Mouse (Mus musculus): ENCODE results near the gene Kif6. TPM values are rescaled to one million over a fixed set of nuclear protein-coding genes. Genes with fewer than 3 reads are reported as not detected.

Gene Kif6
- polyA plus RNA-seq, 1 experiment from 2014 or later = 3.1 TPM

- H3K9ac ChIP-seq (ENCODE audit: low read length) = no peak overlapping the region
- 92% methylated on average over 10 of the region's 10 CpGs for WGBS
- H3K9me3 ChIP-seq (ENCODE audit: control insufficient read depth, low read length) = no peaks in the 10 kb centered on the region
- DNase-seq (ENCODE audit: low spot score) = no peak
- H3K27ac ChIP-seq (ENCODE audit: low read depth, low read length) = no peak overlapping the region
- H3K4me1 ChIP-seq (replicated peaks; ENCODE audit: control insufficient read depth, insufficient read depth, low read length) = no peaks in the 10 kb centered on the region
- H3K4me2 ChIP-seq (ENCODE audit: low read depth, low read length, severe bottlenecking) = no peak overlapping the region
- no peaks in the 10 kb centered on the region for H3K36me3 ChIP-seq (ENCODE audit: control insufficient read depth, insufficient read depth, low read length)
- ATAC-seq (replicated peaks; ENCODE audit: low FRiP score) = no peak
- no peaks in the 10 kb centered on the region for H3K27me3 ChIP-seq (ENCODE audit: control insufficient read depth, insufficient read depth, low read length)
- no peak overlapping the region for H3K4me3 ChIP-seq (ENCODE audit: low read depth, low read length)
These were observed 177.3 kb downstream of the Kif6 start for GRCm38 (mm10) chr17:49792217-49792743.

DNA sequence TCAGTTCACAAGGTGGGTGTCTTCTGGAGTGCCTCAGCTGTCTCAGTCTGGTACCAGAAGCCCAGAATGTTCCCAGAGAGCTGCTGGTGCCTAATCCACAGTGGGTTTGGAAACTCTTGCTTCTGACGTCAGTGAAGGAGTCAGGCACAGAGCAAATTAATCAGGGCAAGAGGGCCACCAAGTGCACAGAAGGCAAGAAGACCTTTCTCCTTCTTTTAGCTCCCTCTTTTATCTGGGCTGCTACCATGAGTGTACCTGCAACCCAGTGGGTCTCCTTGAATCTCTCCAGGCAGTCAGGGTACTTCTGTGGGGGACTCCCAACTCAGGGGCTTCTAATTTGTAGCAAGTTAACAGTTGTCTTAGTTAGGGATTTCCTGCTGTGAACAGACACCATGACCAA lies 178.0 kb downstream of the Kif6 start:
- H3K27me3 ChIP-seq (ENCODE audit: control insufficient read depth, insufficient read depth, low read length) = no peaks in the 10 kb centered on the region
- 87% methylated on average over 1 of the region's 1 CpGs for WGBS
- H3K9ac ChIP-seq (ENCODE audit: low read length) = no peak overlapping the region
- no peak overlapping the region for H3K4me2 ChIP-seq (ENCODE audit: low read depth, low read length, severe bottlenecking)
- no peaks in the 10 kb centered on the region for H3K9me3 ChIP-seq (ENCODE audit: control insufficient read depth, low read length)
- H3K36me3 ChIP-seq (ENCODE audit: control insufficient read depth, insufficient read depth, low read length) = no peaks in the 10 kb centered on the region
- no peak overlapping the region for H3K27ac ChIP-seq (ENCODE audit: low read depth, low read length)
- H3K4me1 ChIP-seq (replicated peaks; ENCODE audit: control insufficient read depth, insufficient read depth, low read length) = no peaks in the 10 kb centered on the region
- DNase-seq (ENCODE audit: low spot score) (no peak), ATAC-seq (replicated peaks; ENCODE audit: low FRiP score) (no peak)
- H3K4me3 ChIP-seq (ENCODE audit: low read depth, low read length) = no peak overlapping the region

DNA sequence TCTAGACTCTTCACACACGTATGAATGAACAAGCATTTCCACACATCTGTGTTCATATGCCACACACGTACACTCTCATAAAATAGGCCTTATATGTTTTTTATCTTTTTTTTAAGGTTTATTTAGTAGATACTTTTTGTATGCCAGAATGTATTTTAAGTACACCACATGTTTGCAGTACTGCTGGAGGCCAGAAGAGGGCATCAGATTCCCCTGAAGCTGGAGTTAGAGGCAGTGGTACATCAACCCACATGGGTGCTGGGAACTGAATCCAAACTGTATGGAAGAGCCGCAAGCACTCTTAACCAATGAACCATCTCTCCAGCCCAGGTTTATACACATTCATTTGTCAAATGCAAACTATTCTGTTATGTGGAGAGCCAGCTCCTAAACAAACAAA lies 179.0 kb downstream of the Kif6 start:
- Histone ChIP-seq H3K9me3 (ENCODE audit: control insufficient read depth, low read length) (no peaks in the 10 kb centered on the region), H3K9ac (ENCODE audit: low read length) (no peak overlapping the region), H3K4me3 (ENCODE audit: low read depth, low read length) (no peak overlapping the region), H3K36me3 (ENCODE audit: control insufficient read depth, insufficient read depth, low read length) (no peaks in the 10 kb centered on the region), H3K4me2 (ENCODE audit: low read depth, low read length, severe bottlenecking) (no peak overlapping the region), H3K27me3 (ENCODE audit: control insufficient read depth, insufficient read depth, low read length) (no peaks in the 10 kb centered on the region), H3K27ac (ENCODE audit: low read depth, low read length) (no peak overlapping the region), H3K4me1 (replicated peaks; ENCODE audit: control insufficient read depth, insufficient read depth, low read length) (no peaks in the 10 kb centered on the region)
- no peak for ATAC-seq (replicated peaks; ENCODE audit: low FRiP score)
- WGBS = 94% methylated on average over 3 of the region's 3 CpGs
- no peak for DNase-seq (ENCODE audit: low spot score)

DNA sequence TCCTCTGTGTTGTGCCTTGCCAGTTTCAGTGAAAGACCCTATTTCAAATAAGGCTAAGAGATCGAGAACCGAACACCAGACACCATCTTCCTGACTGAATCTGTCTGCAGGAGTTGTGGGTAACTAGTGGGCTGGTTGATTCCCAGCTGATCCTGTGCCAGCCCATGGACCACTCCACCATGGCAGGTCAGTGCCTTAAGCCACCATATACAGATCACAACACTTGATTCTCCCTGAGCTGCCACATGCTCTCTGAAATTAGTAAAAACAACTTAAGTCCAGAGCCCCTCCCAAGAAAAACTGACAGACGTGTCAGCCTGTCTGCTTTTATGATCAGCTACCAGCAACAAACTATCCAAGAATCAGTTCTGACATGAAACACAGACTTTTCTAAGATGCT lies 180.3 kb downstream of the Kif6 start:
- H3K9ac ChIP-seq (ENCODE audit: low read length) = no peak overlapping the region
- H3K36me3 ChIP-seq (ENCODE audit: control insufficient read depth, insufficient read depth, low read length) = no peaks in the 10 kb centered on the region
- H3K4me2 ChIP-seq (ENCODE audit: low read depth, low read length, severe bottlenecking) = no peak overlapping the region
- no peaks in the 10 kb centered on the region for H3K9me3 ChIP-seq (ENCODE audit: control insufficient read depth, low read length)
- no peak overlapping the region for H3K4me3 ChIP-seq (ENCODE audit: low read depth, low read length)
- H3K27me3 ChIP-seq (ENCODE audit: control insufficient read depth, insufficient read depth, low read length) = no peaks in the 10 kb centered on the region
- H3K27ac ChIP-seq (ENCODE audit: low read depth, low read length) = no peak overlapping the region
- WGBS = 88% methylated on average over 3 of the region's 3 CpGs
- DNase-seq (ENCODE audit: low spot score) (no peak), ATAC-seq (replicated peaks; ENCODE audit: low FRiP score) (no peak)
- H3K4me1 ChIP-seq (replicated peaks; ENCODE audit: control insufficient read depth, insufficient read depth, low read length) = no peaks in the 10 kb centered on the region

GRCm38 (mm10) chr17:49796116-49796515 lies 181.2 kb downstream of the Kif6 start:
- Histone ChIP-seq H3K4me2 (ENCODE audit: low read depth, low read length, severe bottlenecking) (no peak overlapping the region), H3K36me3 (ENCODE audit: control insufficient read depth, insufficient read depth, low read length) (no peaks in the 10 kb centered on the region), H3K9me3 (ENCODE audit: control insufficient read depth, low read length) (no peaks in the 10 kb centered on the region), H3K4me1 (replicated peaks; ENCODE audit: control insufficient read depth, insufficient read depth, low read length) (no peaks in the 10 kb centered on the region), H3K27ac (ENCODE audit: low read depth, low read length) (no peak overlapping the region), H3K27me3 (ENCODE audit: control insufficient read depth, insufficient read depth, low read length) (no peaks in the 10 kb centered on the region), H3K4me3 (ENCODE audit: low read depth, low read length) (no peak overlapping the region), H3K9ac (ENCODE audit: low read length) (no peak overlapping the region)
- DNase-seq (ENCODE audit: low spot score) (no peak), ATAC-seq (replicated peaks; ENCODE audit: low FRiP score) (no peak)
- WGBS = 79% methylated on average over 3 of the region's 3 CpGs

DNA sequence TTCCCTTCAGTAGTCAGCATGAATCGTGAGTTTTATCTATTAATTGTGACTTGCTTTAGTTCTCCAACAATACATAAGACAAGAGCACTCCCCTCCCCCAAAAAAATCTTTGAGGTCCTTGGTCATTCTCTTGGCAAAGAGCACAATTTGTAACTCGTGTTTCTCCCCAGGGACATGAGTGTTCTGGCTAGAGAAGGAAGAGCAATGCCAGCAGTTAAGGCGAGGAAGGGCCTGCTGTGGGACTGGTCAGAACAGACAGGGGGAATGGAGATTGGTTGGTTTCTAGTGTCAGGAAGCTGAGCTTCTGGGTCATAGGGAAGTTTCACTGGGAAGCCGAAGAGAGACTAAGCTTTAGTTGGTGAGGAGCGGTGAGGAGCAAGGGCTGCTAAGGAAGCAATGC lies 184.2 kb downstream of the Kif6 start:
- no peaks in the 10 kb centered on the region for H3K27me3 ChIP-seq (ENCODE audit: control insufficient read depth, insufficient read depth, low read length)
- no peaks in the 10 kb centered on the region for H3K36me3 ChIP-seq (ENCODE audit: control insufficient read depth, insufficient read depth, low read length)
- ATAC-seq (replicated peaks; ENCODE audit: low FRiP score) (no peak), DNase-seq (ENCODE audit: low spot score) (no peak)
- 88% methylated on average over 5 of the region's 5 CpGs for WGBS
- no peak overlapping the region for H3K9ac ChIP-seq (ENCODE audit: low read length)
- no peak overlapping the region for H3K27ac ChIP-seq (ENCODE audit: low read depth, low read length)
- no peak overlapping the region for H3K4me3 ChIP-seq (ENCODE audit: low read depth, low read length)
- no peaks in the 10 kb centered on the region for H3K4me1 ChIP-seq (replicated peaks; ENCODE audit: control insufficient read depth, insufficient read depth, low read length)
- no peaks in the 10 kb centered on the region for H3K9me3 ChIP-seq (ENCODE audit: control insufficient read depth, low read length)
- H3K4me2 ChIP-seq (ENCODE audit: low read depth, low read length, severe bottlenecking) = no peak overlapping the region

- Histone ChIP-seq H3K4me2 (ENCODE audit: low read depth, low read length, severe bottlenecking) (no peak overlapping the region), H3K4me1 (replicated peaks; ENCODE audit: control insufficient read depth, insufficient read depth, low read length) (no peaks in the 10 kb centered on the region), H3K27me3 (ENCODE audit: control insufficient read depth, insufficient read depth, low read length) (no peaks in the 10 kb centered on the region), H3K36me3 (ENCODE audit: control insufficient read depth, insufficient read depth, low read length) (no peaks in the 10 kb centered on the region), H3K27ac (ENCODE audit: low read depth, low read length) (no peak overlapping the region), H3K9me3 (ENCODE audit: control insufficient read depth, low read length) (no peaks in the 10 kb centered on the region), H3K9ac (ENCODE audit: low read length) (no peak overlapping the region), H3K4me3 (ENCODE audit: low read depth, low read length) (no peak overlapping the region)
- WGBS = 51% methylated on average over 2 of the region's 2 CpGs
- no peak for DNase-seq (ENCODE audit: low spot score)
- no peak for ATAC-seq (replicated peaks; ENCODE audit: low FRiP score)
These were observed 185.2 kb downstream of the Kif6 start for GRCm38 (mm10) chr17:49800157-49800556.

DNA sequence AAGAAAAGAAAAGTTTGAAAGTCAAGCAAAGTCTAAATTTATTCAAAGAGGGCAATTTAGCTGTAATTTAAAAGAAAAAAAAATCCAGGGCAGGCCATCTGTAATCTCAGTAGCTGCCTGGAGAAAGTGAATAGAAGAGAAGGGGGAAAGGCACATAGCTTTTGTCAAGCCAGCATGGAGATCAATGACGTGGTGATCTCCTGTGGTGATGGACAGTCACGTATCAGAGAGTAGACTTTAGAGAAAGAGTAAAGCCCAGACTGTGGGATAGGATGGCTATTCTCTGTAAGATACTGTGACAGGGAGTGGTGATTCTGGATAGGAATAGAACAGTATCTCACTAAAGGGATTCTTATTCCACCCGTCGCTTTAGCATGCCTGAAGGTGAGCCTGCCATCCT lies 192.5 kb downstream of the Kif6 start:
- WGBS = 62% methylated on average over 4 of the region's 4 CpGs
- no peak overlapping the region for H3K4me3 ChIP-seq (ENCODE audit: low read depth, low read length)
- H3K4me2 ChIP-seq (ENCODE audit: low read depth, low read length, severe bottlenecking) = no peak overlapping the region
- H3K9me3 ChIP-seq (ENCODE audit: control insufficient read depth, low read length) = no peaks in the 10 kb centered on the region
- H3K27ac ChIP-seq (ENCODE audit: low read depth, low read length) = no peak overlapping the region
- peaks cover 2% of the 10 kb centered on the region; the same call in 1 of the 2 replicates for H3K4me1 ChIP-seq (replicated peaks; ENCODE audit: control insufficient read depth, insufficient read depth, low read length)
- ATAC-seq (replicated peaks; ENCODE audit: low FRiP score) (no peak), DNase-seq (ENCODE audit: low spot score) (no peak)
- H3K36me3 ChIP-seq (ENCODE audit: control insufficient read depth, insufficient read depth, low read length) = no peaks in the 10 kb centered on the region
- H3K27me3 ChIP-seq (ENCODE audit: control insufficient read depth, insufficient read depth, low read length) = no peaks in the 10 kb centered on the region
- no peak overlapping the region for H3K9ac ChIP-seq (ENCODE audit: low read length)

DNA sequence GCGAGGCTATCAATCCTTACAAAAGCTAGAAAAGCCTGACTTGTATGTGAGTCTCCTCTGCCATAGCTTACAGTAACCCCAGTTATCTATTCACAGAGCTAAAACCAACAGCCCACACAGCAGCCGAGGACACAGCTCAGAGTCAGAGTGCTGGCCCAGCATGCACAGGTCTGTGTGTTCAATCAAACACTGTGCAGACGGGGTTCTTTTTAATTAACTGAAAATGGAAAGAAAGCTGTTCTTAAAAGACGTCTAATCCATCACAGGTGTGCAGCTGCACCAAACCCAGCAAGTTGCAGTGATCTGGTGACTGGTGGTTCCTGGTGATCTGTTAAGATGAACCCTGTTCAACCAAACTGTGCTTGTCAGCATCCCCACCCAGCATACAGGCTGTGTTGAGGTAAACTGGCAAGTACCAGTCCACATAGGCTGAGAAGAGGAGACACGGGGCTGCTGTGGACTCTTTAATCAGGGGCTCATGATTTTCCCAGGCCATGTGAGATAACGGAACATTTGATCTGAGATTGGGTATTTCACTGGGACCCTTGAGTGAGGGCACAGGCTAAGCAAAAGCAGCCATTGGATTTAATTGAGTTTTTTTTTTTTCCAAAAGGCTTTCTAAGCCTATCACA lies 193.9 kb downstream of the Kif6 start:
- DNase-seq (ENCODE audit: low spot score) (no peak), ATAC-seq (replicated peaks; ENCODE audit: low FRiP score) (no peak)
- Histone ChIP-seq H3K27ac (ENCODE audit: low read depth, low read length) (no peak overlapping the region), H3K9me3 (ENCODE audit: control insufficient read depth, low read length) (no peaks in the 10 kb centered on the region), H3K4me3 (ENCODE audit: low read depth, low read length) (no peak overlapping the region), H3K9ac (ENCODE audit: low read length) (no peak overlapping the region), H3K4me2 (ENCODE audit: low read depth, low read length, severe bottlenecking) (no peak overlapping the region), H3K27me3 (ENCODE audit: control insufficient read depth, insufficient read depth, low read length) (no peaks in the 10 kb centered on the region), H3K4me1 (replicated peaks; ENCODE audit: control insufficient read depth, insufficient read depth, low read length) (peaks cover 2% of the 10 kb centered on the region; the same call in 1 of the 2 replicates), H3K36me3 (ENCODE audit: control insufficient read depth, insufficient read depth, low read length) (no peaks in the 10 kb centered on the region)
- WGBS = 59% methylated on average over 6 of the region's 6 CpGs

Measured in forebrain, embryonic 11.5 days (tissue).